Mouse (Mus musculus) forebrain, embryonic 11.5 days (tissue): ENCODE results near the gene Hist1h2bj. TPM values are rescaled to one million over a fixed set of nuclear protein-coding genes. Genes with fewer than 3 reads are reported as not detected.
"Not testable (repeated sequence)": the region's sequence is repeated elsewhere in the genome, so short reads cannot be mapped to it uniquely, and the experiment has no call there.

Experiments used
- ATAC-seq: fragments of 200-750 bp; cut with Nextera tagmentation; replicated peaks from 2 replicates; pipeline ENCODE4 v1.8.0; 2017; ENCODE audit warnings: moderate TSS enrichment; ENCODE audit not compliant: low FRiP score
- DNase-seq: peaks from one replicate; pipeline ENCODE4 v3.0.0-alpha.2; 2017; ENCODE audit warnings: low spot score
- H3K27ac ChIP-seq: fragments of 300-500 bp; sonication (generic); 2 replicates; pipeline ENCODE4 v1.5.1; 2014; ENCODE audit warnings: low read depth, low read length
- H3K27me3 ChIP-seq: fragments of 300-500 bp; sonication (generic); 2 replicates; pipeline ENCODE4 v1.6.1; 2014; ENCODE audit warnings: mild to moderate bottlenecking, low read length, mixed read lengths; ENCODE audit not compliant: control insufficient read depth, insufficient read depth
- H3K36me3 ChIP-seq: fragments of 300-500 bp; sonication (generic); 2 replicates; pipeline ENCODE4 v1.6.1; 2014; ENCODE audit warnings: mild to moderate bottlenecking, low read length, moderate library complexity, mixed read lengths; ENCODE audit not compliant: control insufficient read depth, insufficient read depth
- H3K4me1 ChIP-seq: fragments of 300-500 bp; sonication (generic); replicated peaks from 2 replicates; pipeline ENCODE4 v1.6.1; 2014; ENCODE audit warnings: low read length, mixed read lengths; ENCODE audit not compliant: control insufficient read depth, insufficient read depth
- H3K4me2 ChIP-seq: fragments of 300-500 bp; sonication (generic); 2 replicates; pipeline ENCODE4 v1.6.1; 2014; ENCODE audit warnings: low read depth, mild to moderate bottlenecking, low read length, moderate library complexity, mixed read lengths; ENCODE audit not compliant: severe bottlenecking
- H3K4me3 ChIP-seq: fragments of 300-500 bp; sonication (generic); 2 replicates; pipeline ENCODE4 v1.5.1; 2014; ENCODE audit warnings: low read depth, low read length
- H3K9ac ChIP-seq: fragments of 300-500 bp; sonication (generic); 2 replicates; pipeline ENCODE4 v1.6.1; 2014; ENCODE audit warnings: low read length
- H3K9me3 ChIP-seq: fragments of 300-500 bp; sonication (generic); 2 replicates; pipeline ENCODE4 v1.6.1; 2016; ENCODE audit warnings: low read length, mixed read lengths; ENCODE audit not compliant: control insufficient read depth
- WGBS: fragments of 180-500 bp; shearing (Covaris S2); extraction: QIAGEN DNeasy Blood & Tissue Kit; methylation state at CpG from one replicate; pipeline ENCODE4 v1.1.7; 2014; 5-methylcytosine and 5-hydroxymethylcytosine counted together
- polyA plus RNA-seq: library from polyadenylated mRNA; unstranded; fragments of >200 nt; fragmentation: Nextera tagmentation; extraction: Ambion mirVana; gene quantifications from 2 replicates; pipeline ENCODE4 v1.2.1, GENCODE M21; 2014

Hist1h2bj gene
- polyA plus RNA-seq: 9.6 and 11.7 TPM in 2 replicates

GRCm38 (mm10) chr13:22042568-22043502 is at the start of gene Hist1h2bj, which contains the start of gene Hist1h2ag:
Gene Hist1h2bj (plus strand): TSS chr13:22043214.
Gene Hist1h2ag (minus strand): TSS chr13:22042944.
- ATAC-seq (peak; percentile 91), DNase-seq (peak; percentile 85)
- H3K4me2 ChIP-seq: peak within 1 kb of the TSS; percentile 74
- H3K4me3 ChIP-seq: peak within 1 kb of the TSS; percentile 42
- H3K27ac ChIP-seq: peak within 1 kb of the TSS; percentile 99
- not testable (repeated sequence) for H3K4me1 ChIP-seq, H3K36me3 ChIP-seq, H3K27me3 ChIP-seq, H3K9me3 ChIP-seq
- peak within 1 kb of the TSS; percentile 62 for H3K9ac ChIP-seq
- WGBS: under 1% methylated on average over 29 of the region's 80 CpGs

- peaks cover 31% of the 10 kb centered on the region for H3K27me3 ChIP-seq
These were observed 48.9 kb upstream of the Hist1h2bj start for GRCm38 (mm10) chr13:21993957-21994738.

GRCm38 (mm10) chr13:21994896-21995295 is 48.1 kb upstream of the Hist1h2bj start:
- whole genome bisulfite sequencing: 5% methylated on average over 8 of the region's 8 CpGs
- Histone ChIP-seq H3K9me3 (no peaks in the 10 kb centered on the region), H3K27ac (no peak overlapping the region), H3K4me3 (peak overlapping the region; percentile 39), H3K27me3 (peaks cover 38% of the 10 kb centered on the region), H3K4me2 (peak overlapping the region; percentile 65), H3K36me3 (no peaks in the 10 kb centered on the region), H3K9ac (peak overlapping the region; percentile 35), H3K4me1 (no peaks in the 10 kb centered on the region; the same call in 1 of the 2 replicates)
- DNase-seq (no peak), ATAC-seq (no peak)

More at GRCm38 (mm10) chr13:21993957-21994738, 48.9 kb upstream of the Hist1h2bj start:
- H3K27ac ChIP-seq: no peak overlapping the region
- H3K9me3 ChIP-seq: no peaks in the 10 kb centered on the region
- peak overlapping the region; percentile 16; the same call in 1 of the 2 replicates for H3K4me2 ChIP-seq
- H3K36me3 ChIP-seq: no peaks in the 10 kb centered on the region
- H3K4me3 ChIP-seq: no peak overlapping the region
- WGBS: under 1% methylated on average over 22 of the region's 22 CpGs
- DNase-seq (peak; percentile 76), ATAC-seq (0 out of 2 replicates have a peak, but pooled peaks have one; percentile 52)
- H3K4me1 ChIP-seq: no peaks in the 10 kb centered on the region; the same call in 1 of the 2 replicates
- no peak overlapping the region for H3K9ac ChIP-seq

- Histone ChIP-seq H3K9ac (peak overlapping the region; percentile 35), H3K4me2 (peak overlapping the region; percentile 65), H3K36me3 (no peaks in the 10 kb centered on the region), H3K4me3 (peak overlapping the region; percentile 39), H3K27ac (no peak overlapping the region), H3K27me3 (peaks cover 42% of the 10 kb centered on the region), H3K4me1 (no peaks in the 10 kb centered on the region; the same call in 1 of the 2 replicates), H3K9me3 (no peaks in the 10 kb centered on the region)
- ATAC-seq: peak; percentile 61
- DNase-seq: peak; percentile 71
- 2% methylated on average over 21 of the region's 21 CpGs for WGBS
These were observed 47.6 kb upstream of the Hist1h2bj start for GRCm38 (mm10) chr13:21995331-21995914.

GRCm38 (mm10) chr13:21996101-21996839 is 46.7 kb upstream of the Hist1h2bj start:
- Histone ChIP-seq H3K27me3 (peaks cover 50% of the 10 kb centered on the region), H3K9ac (no peak overlapping the region), H3K4me3 (peak overlapping the region; percentile 39), H3K27ac (no peak overlapping the region), H3K36me3 (no peaks in the 10 kb centered on the region), H3K4me1 (no peaks in the 10 kb centered on the region; the same call in 1 of the 2 replicates), H3K4me2 (peak overlapping the region; percentile 65), H3K9me3 (no peaks in the 10 kb centered on the region)
- 0 out of 2 replicates have a peak, but pooled peaks have one; percentile 60 for ATAC-seq
- WGBS: 3% methylated on average over 12 of the region's 12 CpGs
- peak; percentile 80 for DNase-seq

GRCm38 (mm10) chr13:21996840-21997185 is 46.2 kb upstream of the Hist1h2bj start:
- no peak for ATAC-seq
- Histone ChIP-seq H3K4me2 (peak overlapping the region; percentile 45), H3K4me3 (peak overlapping the region; percentile 39), H3K4me1 (no peaks in the 10 kb centered on the region; the same call in 1 of the 2 replicates), H3K27me3 (peaks cover 55% of the 10 kb centered on the region), H3K9ac (no peak overlapping the region), H3K27ac (no peak overlapping the region), H3K36me3 (no peaks in the 10 kb centered on the region), H3K9me3 (no peaks in the 10 kb centered on the region)
- WGBS: under 1% methylated on average over 13 of the region's 13 CpGs
- DNase-seq: no peak

- H3K27ac ChIP-seq: no peak overlapping the region
- peak overlapping the region; percentile 45 for H3K4me2 ChIP-seq
- DNase-seq: no peak
- H3K27me3 ChIP-seq: peaks cover 60% of the 10 kb centered on the region
- 1% methylated on average over 21 of the region's 21 CpGs for WGBS
- no peak for ATAC-seq
- no peaks in the 10 kb centered on the region for H3K9me3 ChIP-seq
- H3K9ac ChIP-seq: no peak overlapping the region
- H3K4me3 ChIP-seq: peak overlapping the region; percentile 39
- no peaks in the 10 kb centered on the region for H3K36me3 ChIP-seq
- H3K4me1 ChIP-seq: no peaks in the 10 kb centered on the region; the same call in 1 of the 2 replicates
These were observed 45.7 kb upstream of the Hist1h2bj start for GRCm38 (mm10) chr13:21997201-21997820.
